Mouse (Mus musculus) c-Kit-positive CD71-negative TER-119-negative erythroid progenitor cells, embryonic 14.5 days (primary cell): ENCODE results near the gene Prm1.
A peak's percentile ranks its signal among the peaks of the same experiment; 100 is the strongest.
"Not testable (repeated sequence)": the region's sequence is repeated elsewhere in the genome, so short reads cannot be mapped to it uniquely, and the experiment has no call there.

Experiments used
- DNase-seq: peaks from one replicate; pipeline ENCODE4 v3.0.0-alpha.2; 2013; ENCODE audit warnings: low read depth

Gene Prm1

DNA sequence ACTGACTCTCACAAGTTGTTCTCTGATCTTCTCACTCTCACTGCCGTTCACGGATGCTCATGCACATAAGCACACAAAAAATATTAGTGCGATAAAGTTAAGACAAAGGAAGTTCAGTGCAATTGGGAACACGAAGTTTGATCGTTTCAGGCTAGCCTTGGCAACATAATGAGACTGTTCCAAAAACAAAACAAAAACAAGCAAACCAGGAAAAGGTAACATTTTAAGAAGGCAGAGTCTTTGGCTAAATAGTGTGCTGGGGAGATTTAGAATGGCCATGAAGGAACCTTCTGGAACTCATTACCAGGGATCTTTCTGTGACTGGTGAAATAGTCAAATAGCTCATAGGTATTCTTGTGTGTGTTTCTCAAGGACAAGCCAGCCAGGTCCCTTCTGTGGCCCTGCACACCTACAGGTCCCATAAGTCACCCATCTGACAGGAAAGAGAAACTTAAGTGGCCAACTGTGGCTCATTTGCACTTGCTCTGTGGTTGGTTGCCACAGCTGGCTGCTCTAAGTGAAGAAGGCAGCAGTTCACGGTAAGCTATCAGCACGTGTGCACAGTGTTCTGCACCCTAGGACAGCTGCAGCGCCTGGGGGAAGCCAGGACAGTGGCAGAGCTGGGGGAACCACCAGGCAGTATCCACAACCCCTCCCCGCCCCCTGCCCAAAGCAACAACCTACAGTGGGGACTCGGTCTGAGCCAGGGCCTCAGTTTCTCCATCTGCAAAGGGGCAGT lies at the start of gene Prm1:
Prm1 (minus strand) TSS at position 51 of the 739 bp plus-strand sequence.
- no peak for DNase-seq

DNA sequence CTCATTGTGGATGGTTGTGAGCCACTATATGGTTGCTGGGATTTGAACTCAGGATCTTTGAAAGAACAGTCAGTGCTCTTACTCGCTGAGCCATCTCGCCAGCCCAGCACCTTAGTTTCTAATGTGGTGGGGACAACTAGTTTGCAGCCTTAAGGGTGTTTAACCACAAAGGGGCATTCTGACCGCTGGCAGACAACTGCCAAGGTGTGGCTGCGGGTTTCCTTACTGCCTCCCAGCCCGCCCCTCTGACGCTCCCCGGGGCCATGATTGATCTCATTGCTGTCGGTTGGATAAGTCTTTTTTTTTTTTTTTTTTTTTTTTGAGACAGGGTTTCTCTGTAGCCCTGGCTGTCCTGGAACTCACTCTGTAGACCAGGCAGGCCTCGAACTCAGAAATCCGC lies 46.6 kb upstream of the Prm1 start:
- DNase-seq = not testable (repeated sequence)

DNA sequence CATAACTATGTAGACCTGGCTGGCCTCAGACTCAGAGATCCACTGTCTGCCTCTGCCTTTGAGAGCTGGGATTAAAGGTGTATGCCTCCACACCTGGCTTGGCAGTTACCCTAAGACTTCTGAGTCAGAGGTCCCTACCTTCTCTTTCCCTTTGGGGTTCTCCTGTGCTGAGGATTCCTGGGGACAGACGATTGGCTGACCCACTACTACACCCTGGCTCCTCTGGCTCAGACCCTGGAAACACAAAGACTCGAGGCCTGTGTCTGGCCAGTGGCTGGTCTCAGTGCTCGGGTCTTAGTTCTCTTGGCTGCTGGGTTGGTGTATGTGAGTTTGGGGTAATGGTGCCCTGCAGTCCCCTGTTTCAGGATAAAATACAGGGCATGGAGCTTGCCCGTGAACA lies 45.3 kb upstream of the Prm1 start:
- DNase-seq = no peak

DNA sequence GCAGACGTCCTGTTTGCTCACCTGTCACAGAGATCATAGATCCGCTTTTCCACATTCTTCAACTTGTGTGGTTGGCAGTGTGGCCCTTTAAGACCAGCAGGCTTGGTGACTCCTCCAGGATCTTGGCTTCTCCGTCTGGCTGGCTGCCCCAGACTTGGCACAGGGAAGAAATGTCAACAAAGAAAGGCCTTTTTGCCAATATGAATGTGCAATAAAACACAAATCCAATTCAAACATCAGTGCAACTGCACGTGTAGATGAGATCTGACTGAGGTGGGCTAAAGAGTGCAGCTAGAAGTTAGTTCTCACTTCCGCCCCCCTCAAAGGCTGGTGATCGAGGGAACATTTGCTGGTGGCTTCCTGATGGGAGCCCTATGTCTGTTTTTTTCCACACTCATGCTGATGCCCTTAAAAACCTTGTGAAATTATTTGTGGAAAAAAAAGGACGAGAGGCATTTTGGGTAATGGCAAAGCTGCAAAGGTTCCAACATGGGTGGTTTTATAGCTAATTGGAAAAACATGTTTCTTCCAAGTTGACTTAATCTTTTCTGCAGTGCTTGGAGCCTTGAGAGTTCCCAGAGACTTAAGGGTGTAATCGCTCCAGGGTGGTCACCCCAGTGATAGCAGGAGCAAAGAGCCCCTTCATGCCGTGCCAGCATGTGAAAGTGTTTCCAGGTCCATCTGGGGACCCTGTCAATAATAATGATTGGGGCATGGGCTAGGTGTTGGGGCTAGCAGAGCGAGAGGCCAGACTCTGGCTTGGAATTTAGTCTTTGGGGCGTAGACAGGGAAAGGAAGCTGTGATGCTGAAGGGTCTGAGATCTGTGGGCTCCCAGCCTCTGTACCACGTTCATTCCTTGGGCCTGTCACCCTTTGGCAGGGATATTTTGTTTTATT lies 44.6 kb upstream of the Prm1 start:
- no peak for DNase-seq

DNA sequence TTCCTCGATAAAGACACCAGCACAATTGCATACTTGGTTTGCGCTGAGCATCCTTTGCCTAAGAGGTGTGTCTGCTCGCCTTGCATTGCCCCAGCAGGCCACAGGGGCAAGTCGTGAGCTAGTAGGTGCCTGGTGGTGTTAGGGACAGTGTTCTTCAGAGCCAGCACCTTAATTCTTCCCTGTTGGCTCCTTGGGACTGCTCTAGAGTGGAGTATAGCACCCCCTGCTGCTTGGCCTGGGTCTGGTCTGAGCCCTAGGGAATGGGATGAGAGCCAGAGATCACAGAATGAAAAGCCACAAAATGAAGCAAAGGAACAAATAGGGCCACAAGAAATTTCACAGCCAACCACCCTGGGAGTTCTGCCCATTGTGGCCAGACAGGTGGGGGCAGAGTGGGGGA lies 40.9 kb upstream of the Prm1 start:
- DNase-seq = no peak

DNA sequence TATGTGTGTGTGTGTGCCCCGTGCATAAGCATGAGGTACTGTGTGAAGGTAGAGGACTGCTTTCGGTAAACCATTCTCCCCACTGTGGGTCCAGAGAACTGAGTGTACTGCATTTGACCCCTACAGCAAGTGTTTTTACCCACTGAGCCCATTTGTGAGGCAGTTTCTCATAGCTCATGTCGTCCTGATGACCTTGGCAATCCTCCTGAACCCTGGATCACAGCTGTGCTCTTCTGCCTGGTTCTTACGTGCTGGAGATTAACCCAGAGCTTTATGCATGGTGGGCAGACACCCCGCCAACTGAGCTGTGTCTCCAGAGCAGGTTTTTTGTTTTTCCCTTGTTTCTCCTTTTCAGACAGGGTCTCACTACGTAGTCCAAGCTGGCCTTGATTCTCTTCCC lies 40.3 kb upstream of the Prm1 start:
- DNase-seq = no peak

DNA sequence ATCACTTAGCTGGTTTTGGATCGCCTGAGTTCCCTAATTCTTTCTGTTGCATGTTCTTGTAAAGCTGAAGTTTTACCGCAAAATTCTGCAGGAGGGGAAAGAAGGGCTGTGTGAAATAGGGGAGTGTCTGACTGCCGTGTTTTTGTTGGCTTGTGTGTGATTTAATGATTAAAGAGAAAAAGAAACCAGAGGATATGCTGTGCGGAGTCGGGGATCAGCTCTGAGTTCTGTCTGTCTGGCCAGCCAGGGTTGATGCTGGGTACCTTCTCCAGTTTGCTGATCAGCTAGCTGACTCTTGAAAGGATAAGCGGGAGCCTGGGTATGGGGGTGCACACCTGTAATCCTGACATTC lies 38.7 kb upstream of the Prm1 start:
- no peak for DNase-seq

DNA sequence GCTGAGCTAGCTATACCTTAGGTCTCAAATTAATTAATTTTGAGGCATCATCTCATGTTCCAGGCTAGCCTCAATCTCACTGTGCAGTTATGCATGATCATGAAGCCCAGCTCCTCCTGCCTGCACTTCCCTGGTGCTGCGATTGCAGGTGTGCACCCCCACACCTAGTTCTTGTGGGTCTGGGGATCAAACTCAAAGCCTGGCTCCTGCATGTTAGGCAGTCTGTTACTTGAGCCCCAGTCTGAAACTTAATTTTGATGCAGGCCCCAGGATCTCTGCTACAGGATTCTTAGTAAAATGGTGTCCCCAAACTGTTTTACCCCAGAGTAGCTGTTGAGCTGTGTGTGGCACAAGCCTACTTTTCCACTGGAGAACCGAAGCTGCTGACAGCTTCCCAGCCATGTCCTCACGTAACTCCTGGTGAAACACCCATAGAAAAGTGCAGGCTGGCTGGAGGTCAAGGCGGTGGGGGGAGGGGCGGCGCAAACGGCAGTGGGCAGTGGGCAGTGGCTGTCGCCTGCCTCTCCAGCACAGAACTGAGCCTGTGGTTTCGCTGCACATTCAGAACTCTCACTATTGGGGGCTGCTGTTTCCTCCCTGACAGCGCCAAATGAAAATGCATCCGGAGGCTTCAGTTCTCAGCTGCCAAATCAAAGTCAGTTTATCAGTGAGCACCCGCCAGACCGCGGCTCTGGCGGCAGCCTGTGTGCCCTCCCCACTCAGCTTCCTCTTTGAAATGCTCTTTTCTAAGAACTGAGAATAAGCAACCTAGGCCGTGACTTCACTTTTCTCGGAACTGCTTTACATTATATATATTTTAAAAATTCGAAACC lies 38.1 kb upstream of the Prm1 start:
- peak; percentile 60 for DNase-seq

DNA sequence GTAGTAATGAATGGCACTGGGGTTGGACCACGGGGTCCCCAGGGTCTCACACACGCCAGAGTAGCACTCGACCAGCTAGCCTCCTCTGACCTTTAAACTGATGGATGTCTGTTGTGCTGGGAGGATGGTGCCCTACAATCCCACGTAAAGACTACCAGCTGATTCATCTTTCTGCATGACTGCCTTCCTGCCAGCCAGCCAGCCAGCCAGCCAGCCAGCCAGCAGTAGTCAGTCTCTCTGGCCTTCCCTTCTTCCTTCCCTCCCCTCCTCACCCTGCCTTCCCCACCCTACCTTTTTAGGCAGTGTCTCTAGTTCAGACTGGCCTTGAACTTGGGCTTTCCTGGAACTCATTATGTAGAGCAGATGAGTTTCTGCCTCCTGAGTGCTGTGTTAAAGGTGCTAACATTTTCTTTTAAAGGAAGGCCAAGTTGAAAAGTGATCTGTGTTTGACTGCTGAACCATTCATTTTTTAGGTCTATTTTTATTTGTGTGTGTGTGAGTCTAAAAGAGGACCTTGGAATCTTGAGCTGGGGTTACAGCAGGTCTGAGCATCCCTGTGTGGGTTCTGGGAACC lies 36.7 kb upstream of the Prm1 start:
- no peak for DNase-seq

DNA sequence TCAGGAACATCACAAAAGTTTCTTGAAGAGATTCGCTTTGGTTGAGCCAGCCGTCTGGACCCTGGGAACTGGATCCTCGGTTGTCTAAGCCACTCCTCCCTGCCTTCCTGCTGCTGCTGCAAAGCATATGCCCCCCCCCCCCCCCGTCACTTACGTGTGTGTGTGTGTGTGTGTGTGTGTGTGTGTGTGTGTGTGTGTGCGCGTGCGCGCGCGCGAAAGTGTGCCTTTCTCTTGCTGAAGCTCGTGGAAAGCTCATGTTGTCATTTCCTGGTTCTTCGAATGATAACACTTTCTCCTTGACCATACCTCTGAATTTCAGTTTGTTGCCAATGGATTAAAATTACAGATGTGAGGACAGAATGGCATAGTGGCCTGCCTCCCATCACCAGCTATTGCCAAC lies 34.4 kb upstream of the Prm1 start:
- DNase-seq = no peak

DNA sequence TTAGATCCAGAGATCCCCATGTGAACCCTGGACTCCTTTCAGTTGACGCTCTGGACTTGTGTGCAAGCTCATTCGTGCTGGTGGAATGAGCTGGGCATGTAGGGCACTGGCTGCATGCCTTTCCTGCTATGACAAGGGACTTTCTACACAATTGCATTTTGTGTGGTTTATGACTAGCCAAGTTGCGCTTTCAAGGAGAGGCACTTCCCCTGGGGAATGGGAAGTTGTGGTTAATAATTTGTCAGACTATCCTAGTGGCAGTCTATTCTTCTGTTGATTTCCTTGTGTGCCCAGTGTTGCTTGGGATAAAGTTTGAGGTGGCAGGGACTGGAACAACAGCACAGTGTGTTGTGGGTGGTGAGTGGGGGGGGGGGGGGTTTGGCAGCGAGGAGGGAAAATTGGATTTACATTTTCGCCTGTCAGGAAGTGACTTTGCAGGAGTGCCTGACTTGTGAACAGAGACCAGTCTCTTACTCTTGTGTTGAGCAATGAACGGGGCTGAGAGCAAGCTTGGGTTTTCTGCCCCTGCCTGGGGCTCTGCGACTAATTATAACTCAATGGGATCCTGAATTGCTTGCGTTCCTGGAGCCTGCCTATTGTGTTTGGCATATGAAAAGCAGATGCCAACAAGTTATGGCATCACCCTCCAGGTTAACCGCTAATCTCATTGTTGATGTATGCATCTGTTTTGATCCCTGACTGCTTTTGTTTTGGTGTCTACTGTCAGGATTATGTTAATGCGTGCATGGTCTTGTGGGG lies 33.0 kb upstream of the Prm1 start:
- no peak for DNase-seq

DNA sequence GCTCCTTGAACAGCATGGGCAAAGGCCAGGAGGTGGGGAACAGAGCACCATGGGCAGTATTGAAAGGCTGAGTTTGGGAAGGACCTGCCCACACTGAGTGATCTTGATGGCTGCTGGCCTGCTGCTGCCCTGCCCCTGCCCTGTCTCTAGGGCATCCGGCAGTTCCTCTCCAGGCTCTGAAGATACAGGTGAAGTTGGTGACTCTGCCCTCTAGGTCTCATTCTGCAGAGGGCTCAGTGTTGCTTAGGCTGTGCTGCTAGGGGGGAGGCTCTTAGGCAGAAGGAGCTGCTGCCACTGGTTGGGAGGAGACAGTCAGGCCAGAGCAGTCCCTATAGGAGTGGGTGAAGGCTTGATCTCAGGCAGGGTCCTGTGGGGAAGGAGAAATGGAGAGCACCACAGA lies 32.3 kb upstream of the Prm1 start:
- DNase-seq = no peak

DNA sequence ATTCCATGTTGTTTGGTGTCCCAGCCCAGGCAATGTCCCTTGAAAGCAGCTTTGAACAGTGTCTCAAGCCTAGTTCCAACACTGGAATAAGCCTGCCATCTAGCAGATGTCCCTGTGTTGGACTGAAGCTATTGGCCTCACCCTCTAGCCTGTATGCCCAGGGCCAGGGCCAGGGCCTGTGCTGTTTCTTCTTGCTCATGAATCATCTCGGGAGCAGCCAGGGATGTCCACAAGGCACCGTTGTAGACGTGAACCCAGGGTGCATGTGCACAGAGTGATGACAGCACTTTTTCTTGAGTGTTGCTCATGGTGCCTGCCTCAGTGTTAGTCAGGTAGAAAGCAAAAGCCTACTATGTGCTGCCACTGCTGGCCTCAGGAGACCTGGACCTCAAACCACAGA lies 31.6 kb upstream of the Prm1 start:
- DNase-seq = no peak

DNA sequence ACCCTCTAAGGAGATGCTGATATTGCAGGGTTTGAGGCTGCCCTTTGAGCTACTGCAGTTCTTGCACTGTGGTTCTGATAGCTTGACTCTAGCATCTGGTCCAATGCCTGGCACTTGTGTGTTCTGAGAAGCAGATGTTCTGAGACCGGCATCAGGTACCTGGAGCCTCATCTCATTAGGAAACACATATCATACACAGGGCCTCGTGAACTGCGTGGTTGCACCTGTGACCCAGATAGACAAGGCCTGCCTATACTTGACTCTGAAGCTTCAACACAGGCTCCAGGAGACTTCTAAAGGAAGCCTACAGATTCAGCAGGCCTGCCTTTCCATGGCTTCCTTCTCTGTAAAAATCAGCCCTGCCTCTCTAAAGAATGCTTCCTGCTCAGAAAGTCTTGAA lies 30.7 kb upstream of the Prm1 start:
- DNase-seq = no peak

DNA sequence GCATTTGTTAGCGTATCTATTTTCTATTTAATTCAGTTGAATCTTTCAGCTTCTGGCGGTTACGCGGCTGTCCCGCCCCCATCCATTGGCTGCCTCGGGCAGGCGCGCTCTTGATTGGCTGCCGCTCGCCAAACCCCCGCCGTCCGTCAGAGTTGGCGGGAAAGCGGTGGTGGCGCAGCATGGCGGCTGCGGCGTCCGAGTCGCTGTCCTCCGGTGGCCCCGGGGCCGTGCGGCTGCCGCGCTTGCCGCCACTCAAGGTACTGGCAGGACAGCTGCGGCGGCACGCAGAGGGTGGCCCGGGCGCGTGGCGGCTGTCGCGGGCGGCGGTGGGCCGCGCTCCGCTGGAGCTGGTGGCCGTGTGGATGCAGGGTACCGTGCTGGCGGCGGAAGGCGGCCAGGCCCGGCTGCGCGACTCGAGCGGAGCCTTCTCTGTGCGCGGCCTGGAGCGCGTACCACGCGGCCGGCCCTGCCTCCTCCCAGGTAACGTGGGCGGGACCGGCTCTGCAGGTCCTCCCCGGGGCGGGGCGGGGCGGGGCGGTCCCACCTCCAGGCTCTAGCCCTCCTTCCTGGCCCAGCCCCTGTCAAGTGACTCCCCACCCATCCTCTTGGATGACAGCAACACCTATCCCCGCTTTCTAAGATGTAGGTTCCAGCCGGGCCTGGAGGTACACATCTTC lies 29.4 kb upstream of the Prm1 start, which contains the start of gene Rmi2:
Rmi2 (plus strand) TSS at position 149 of the 677 bp plus-strand sequence.
- DNase-seq = peak; percentile 67

DNA sequence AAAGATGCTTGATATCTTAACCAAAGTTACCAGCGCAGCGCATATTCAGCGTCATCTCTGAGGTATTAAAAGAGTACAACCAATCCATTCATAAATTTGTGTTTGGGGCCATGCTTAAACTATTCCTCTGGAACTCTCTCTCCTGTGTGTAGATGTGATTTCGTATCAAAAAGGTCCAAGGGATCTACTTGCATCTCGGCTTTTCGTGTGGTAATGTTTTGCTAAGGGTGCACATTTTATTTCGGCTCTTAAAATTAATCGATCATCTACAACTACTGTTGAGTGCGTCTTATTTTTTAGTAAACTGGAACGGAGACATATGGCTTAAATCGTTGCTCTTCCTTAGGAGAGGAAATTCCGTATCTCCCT lies 28.9 kb upstream of the Prm1 start:
- DNase-seq = no peak

DNA sequence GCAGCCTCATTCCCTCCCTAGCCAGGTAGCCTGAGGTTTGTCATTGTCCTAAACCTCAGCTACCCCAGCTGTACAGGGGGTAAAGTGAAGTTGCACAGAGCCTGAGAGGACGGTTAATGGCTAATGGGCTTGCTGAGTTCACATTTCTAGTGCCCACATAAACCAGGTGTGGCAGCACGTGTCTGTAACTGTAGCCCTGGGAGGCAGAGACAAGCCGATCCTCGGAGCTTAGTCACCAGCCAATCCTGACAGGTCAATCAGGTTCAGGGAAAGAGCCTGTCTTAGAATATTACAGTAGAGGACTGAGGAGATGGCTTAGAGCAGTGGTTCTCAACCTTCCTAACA lies 22.8 kb upstream of the Prm1 start:
- no peak for DNase-seq

DNA sequence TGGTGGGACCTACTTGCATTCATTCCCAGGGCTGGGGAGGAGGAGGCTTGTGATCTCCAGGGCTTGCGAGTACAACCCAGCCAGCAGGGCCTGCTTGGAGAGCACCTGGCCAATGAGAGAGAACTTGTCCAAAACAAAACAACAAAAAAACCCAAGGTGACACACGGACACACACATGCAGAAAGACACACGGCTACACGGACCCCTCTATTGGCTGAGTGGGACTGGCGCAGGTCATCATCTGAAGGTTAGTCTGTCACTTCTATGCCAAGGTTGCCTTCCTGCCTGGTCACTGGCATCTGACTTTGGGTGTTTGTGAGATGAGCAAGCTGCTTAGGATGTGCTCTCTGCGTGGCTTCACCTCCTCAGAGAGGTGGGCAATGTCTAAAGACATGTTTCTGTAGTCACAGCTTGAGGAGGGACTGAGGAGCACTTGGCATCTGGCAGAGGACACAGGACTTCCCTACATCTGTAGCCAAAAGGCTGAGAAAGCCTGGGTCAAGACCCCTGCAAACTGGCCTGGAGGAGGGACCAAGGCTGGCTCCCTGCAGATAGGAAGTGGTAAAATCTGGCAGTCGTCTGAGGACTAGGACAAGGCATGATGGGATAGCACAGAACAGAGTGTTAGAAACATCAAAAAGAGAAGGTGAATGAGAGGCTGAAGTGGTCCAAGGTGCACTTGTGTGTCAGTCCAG lies 22.3 kb upstream of the Prm1 start:
- DNase-seq = no peak

DNA sequence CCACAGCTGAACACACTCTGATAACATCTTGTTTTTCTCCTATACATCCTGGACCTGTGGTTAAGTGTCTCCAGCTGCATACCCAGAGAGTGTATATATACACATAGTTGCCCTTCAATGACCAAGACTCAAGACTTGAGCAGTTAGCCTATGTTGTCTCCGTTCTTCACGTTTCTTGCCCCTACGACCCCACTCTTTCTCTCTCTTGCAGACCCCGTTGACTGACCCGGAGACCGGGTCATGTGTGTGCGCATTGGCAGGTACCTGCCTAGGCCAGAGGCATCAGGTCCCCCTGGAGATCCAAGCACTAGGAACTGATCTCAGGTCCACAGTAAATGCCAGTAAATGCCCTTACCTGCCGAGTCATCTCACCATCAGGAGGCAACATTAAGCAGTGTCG lies 21.6 kb upstream of the Prm1 start:
- DNase-seq = no peak

DNA sequence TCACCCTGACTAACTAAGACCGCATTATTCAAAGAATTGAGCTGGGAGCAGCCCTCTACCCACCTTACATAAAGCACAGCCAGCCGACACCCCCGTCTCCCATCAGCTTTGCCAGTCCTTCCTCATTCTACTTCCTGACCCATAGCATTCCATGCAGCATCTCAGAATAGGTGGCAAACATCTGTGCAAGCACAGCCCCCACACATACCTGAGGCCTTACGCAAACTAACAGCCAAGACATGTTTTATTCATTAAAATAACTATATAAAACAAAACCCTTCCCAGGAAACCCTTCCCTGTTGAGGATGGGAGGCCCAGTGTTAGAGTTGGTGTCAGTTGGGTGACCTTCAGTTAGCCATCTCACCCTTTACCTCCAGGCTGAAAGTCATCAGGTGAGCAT lies 20.2 kb upstream of the Prm1 start:
- DNase-seq = no peak
